Mouse (Mus musculus) lung, embryonic 16.5 days (tissue): ENCODE results near the gene Fam198a. TPM values are rescaled to one million over a fixed set of nuclear protein-coding genes. Genes with fewer than 3 reads are reported as not detected.
A peak's percentile ranks its signal among the peaks of the same experiment; 100 is the strongest.

Experiments used
- ATAC-seq: fragments of 200-750 bp; cut with Nextera tagmentation; 2 replicates; pipeline ENCODE4 v1.8.0; 2017; ENCODE audit warnings: low read depth, mild to moderate bottlenecking, moderate library complexity
- H3K27ac ChIP-seq: fragments of 300-500 bp; sonication (generic); 2 replicates; pipeline ENCODE4 v1.5.1; 2014; ENCODE audit warnings: mild to moderate bottlenecking, control low read depth, low read length
- H3K27me3 ChIP-seq: fragments of 300-500 bp; sonication (generic); 2 replicates; pipeline ENCODE4 v1.6.1; 2014; ENCODE audit warnings: low read depth, low read length, mixed read lengths; ENCODE audit not compliant: control insufficient read depth, insufficient read depth
- H3K36me3 ChIP-seq: fragments of 300-500 bp; sonication (generic); 2 replicates; pipeline ENCODE4 v1.6.1; 2014; ENCODE audit warnings: low read length; ENCODE audit not compliant: control insufficient read depth, insufficient read depth
- H3K4me1 ChIP-seq: fragments of 300-500 bp; sonication (generic); replicated peaks from 2 replicates; pipeline ENCODE4 v1.6.1; 2014; ENCODE audit warnings: low read length, mixed read lengths; ENCODE audit not compliant: control insufficient read depth, insufficient read depth
- H3K4me2 ChIP-seq: fragments of 300-500 bp; sonication (generic); 2 replicates; pipeline ENCODE4 v1.6.1; 2014; ENCODE audit warnings: low read depth, low read length, control low read depth
- H3K4me3 ChIP-seq: fragments of 300-500 bp; sonication (generic); 2 replicates; pipeline ENCODE4 v1.5.1; 2014; ENCODE audit warnings: mild to moderate bottlenecking, low read length, control low read depth
- H3K9ac ChIP-seq: fragments of 300-500 bp; sonication (generic); 2 replicates; pipeline ENCODE4 v1.6.1; 2014; ENCODE audit warnings: low read length, control low read depth
- H3K9me3 ChIP-seq: fragments of 300-500 bp; sonication (generic); 2 replicates; pipeline ENCODE4 v1.6.1; 2016; ENCODE audit warnings: low read length; ENCODE audit not compliant: control insufficient read depth
- WGBS: fragments of 180-500 bp; shearing (Covaris S2); extraction: QIAGEN DNeasy Blood & Tissue Kit; methylation state at CpG from one replicate; pipeline ENCODE4 v1.1.7; 2014; 5-methylcytosine and 5-hydroxymethylcytosine counted together
- polyA plus RNA-seq: library from polyadenylated mRNA; unstranded; fragments of >200 nt; fragmentation: Nextera tagmentation; extraction: Ambion mirVana; gene quantifications from 2 replicates; pipeline ENCODE4 v1.2.1, GENCODE M21; 2015

Fam198a gene
- polyA plus RNA-seq, 1 experiment from 2014 or later, result 2.4 TPM

GRCm38 (mm10) chr9:121984465-121985461, 34.0 kb downstream of the Fam198a start:
- H3K27me3 ChIP-seq, result no peaks in the 10 kb centered on the region
- H3K9ac ChIP-seq, result no peak overlapping the region
- H3K4me3 ChIP-seq, result no peak overlapping the region
- H3K36me3 ChIP-seq, result no peaks in the 10 kb centered on the region
- peak; percentile 15; the same call in 1 of the 2 replicates for ATAC-seq
- H3K27ac ChIP-seq, result no peak overlapping the region
- H3K4me1 ChIP-seq, result no peaks in the 10 kb centered on the region
- H3K4me2 ChIP-seq, result no peak overlapping the region
- 65% methylated on average over 15 of the region's 15 CpGs for WGBS
- H3K9me3 ChIP-seq, result no peaks in the 10 kb centered on the region

GRCm38 (mm10) chr9:121988910-121989309, 38.1 kb downstream of the Fam198a start:
- H3K27ac ChIP-seq, result no peak overlapping the region
- no peaks in the 10 kb centered on the region for H3K9me3 ChIP-seq
- no peak overlapping the region for H3K4me3 ChIP-seq
- H3K27me3 ChIP-seq, result no peaks in the 10 kb centered on the region
- no peaks in the 10 kb centered on the region for H3K36me3 ChIP-seq
- no peak for ATAC-seq
- 64% methylated on average over 3 of the region's 3 CpGs for WGBS
- H3K4me1 ChIP-seq, result no peaks in the 10 kb centered on the region
- H3K9ac ChIP-seq, result no peak overlapping the region
- no peak overlapping the region for H3K4me2 ChIP-seq

GRCm38 (mm10) chr9:121989536-121989935, 38.7 kb downstream of the Fam198a start:
- 62% methylated on average over 5 of the region's 5 CpGs for WGBS

GRCm38 (mm10) chr9:121991041-121991440, 40.3 kb downstream of the Fam198a start:
- Histone ChIP-seq H3K9ac (no peak overlapping the region), H3K4me2 (no peak overlapping the region), H3K4me1 (peaks cover 5% of the 10 kb centered on the region), H3K9me3 (no peaks in the 10 kb centered on the region), H3K4me3 (no peak overlapping the region), H3K36me3 (no peaks in the 10 kb centered on the region), H3K27me3 (no peaks in the 10 kb centered on the region), H3K27ac (no peak overlapping the region)
- no peak for ATAC-seq
- 55% methylated on average over 5 of the region's 5 CpGs for WGBS

More at GRCm38 (mm10) chr9:121989536-121989935, 38.7 kb downstream of the Fam198a start:
- no peaks in the 10 kb centered on the region for H3K27me3 ChIP-seq
- no peak overlapping the region for H3K4me3 ChIP-seq
- no peaks in the 10 kb centered on the region for H3K4me1 ChIP-seq
- no peak for ATAC-seq
- H3K36me3 ChIP-seq, result no peaks in the 10 kb centered on the region
- H3K27ac ChIP-seq, result no peak overlapping the region
- no peak overlapping the region for H3K9ac ChIP-seq
- H3K4me2 ChIP-seq, result no peak overlapping the region
- no peaks in the 10 kb centered on the region for H3K9me3 ChIP-seq

DNA sequence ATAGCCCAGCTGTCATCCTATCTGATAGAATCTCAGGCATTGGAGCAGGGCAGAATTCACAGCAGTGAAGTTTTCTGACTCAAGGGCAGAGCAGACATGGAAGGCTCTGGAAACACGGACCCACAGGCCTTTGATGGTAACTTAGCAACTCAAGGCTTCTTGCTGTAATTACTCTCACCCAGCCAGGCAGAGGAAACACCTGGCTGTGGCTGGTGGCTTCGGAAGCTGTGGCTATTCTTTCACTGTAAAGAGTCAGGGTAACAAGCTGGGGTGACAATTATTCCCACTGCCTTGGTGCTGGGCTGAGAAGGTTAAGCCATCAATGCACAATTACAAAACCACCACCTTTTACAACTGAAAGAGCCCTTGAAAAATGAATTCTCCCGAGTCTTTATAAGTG, 42.3 kb downstream of the Fam198a start:
- Histone ChIP-seq H3K27me3 (no peaks in the 10 kb centered on the region), H3K4me1 (peaks cover 5% of the 10 kb centered on the region), H3K27ac (no peak overlapping the region), H3K36me3 (no peaks in the 10 kb centered on the region), H3K4me3 (no peak overlapping the region), H3K9me3 (no peaks in the 10 kb centered on the region), H3K9ac (no peak overlapping the region), H3K4me2 (no peak overlapping the region)
- 63% methylated on average over 3 of the region's 3 CpGs for WGBS
- ATAC-seq, result no peak

DNA sequence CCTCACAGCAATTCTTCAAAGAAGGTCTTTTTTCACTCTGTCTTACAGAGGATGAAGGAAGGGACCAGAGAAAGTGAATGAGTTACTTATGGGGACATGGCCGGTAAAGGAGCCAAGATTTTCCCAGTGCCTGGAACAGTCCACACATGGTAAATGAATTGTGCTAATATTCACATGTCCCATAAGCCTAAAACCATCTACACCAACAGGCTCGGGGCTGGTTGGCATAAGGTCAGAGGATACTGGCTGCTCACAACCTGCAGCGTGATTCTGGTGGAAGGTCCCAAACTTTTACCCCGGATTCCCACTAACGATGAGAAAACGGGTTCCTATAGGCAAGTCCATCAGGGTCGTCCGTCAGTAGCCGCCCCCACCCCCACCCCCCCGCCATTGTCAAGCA, 44.3 kb downstream of the Fam198a start:
- no peak for ATAC-seq
- H3K9ac ChIP-seq, result peak overlapping the region; percentile 87
- H3K4me2 ChIP-seq, result peak overlapping the region; percentile 95
- no peaks in the 10 kb centered on the region for H3K27me3 ChIP-seq
- H3K4me3 ChIP-seq, result peak overlapping the region; percentile 85
- H3K9me3 ChIP-seq, result no peaks in the 10 kb centered on the region
- H3K27ac ChIP-seq, result no peak overlapping the region
- WGBS, result 9% methylated on average over 10 of the region's 10 CpGs
- no peaks in the 10 kb centered on the region for H3K36me3 ChIP-seq
- H3K4me1 ChIP-seq, result peaks cover 5% of the 10 kb centered on the region

GRCm38 (mm10) chr9:121995508-121996131, 44.8 kb downstream of the Fam198a start:
- no peaks in the 10 kb centered on the region for H3K9me3 ChIP-seq
- peaks cover 5% of the 10 kb centered on the region for H3K4me1 ChIP-seq
- no peaks in the 10 kb centered on the region for H3K36me3 ChIP-seq
- peak overlapping the region; percentile 95 for H3K4me2 ChIP-seq
- H3K9ac ChIP-seq, result peak overlapping the region; percentile 87
- no peaks in the 10 kb centered on the region for H3K27me3 ChIP-seq
- ATAC-seq, result peak; percentile 88
- H3K4me3 ChIP-seq, result peak overlapping the region; percentile 85
- 1% methylated on average over 52 of the region's 53 CpGs for WGBS
- no peak overlapping the region for H3K27ac ChIP-seq

GRCm38 (mm10) chr9:121997010-121997409, 46.2 kb downstream of the Fam198a start, which contains the start of gene Pomgnt2:
TSS of gene Pomgnt2 (minus strand) at chr9:121997110.
- Histone ChIP-seq H3K9me3 (no peaks in the 10 kb centered on the region), H3K36me3 (no peaks in the 10 kb centered on the region), H3K4me2 (peak within 1 kb of the TSS; percentile 95), H3K27ac (no peak within 1 kb of the TSS), H3K9ac (no peak within 1 kb of the TSS), H3K4me1 (peaks cover 5% of the 10 kb centered on the region), H3K27me3 (no peaks in the 10 kb centered on the region), H3K4me3 (peak within 1 kb of the TSS; percentile 85)
- ATAC-seq, result no peak

- no peak overlapping the region for H3K4me2 ChIP-seq
- no peak overlapping the region for H3K9ac ChIP-seq
- H3K4me3 ChIP-seq, result no peak overlapping the region
- no peaks in the 10 kb centered on the region for H3K36me3 ChIP-seq
- H3K9me3 ChIP-seq, result no peaks in the 10 kb centered on the region
- no peak for ATAC-seq
- peaks cover 5% of the 10 kb centered on the region for H3K4me1 ChIP-seq
- H3K27ac ChIP-seq, result no peak overlapping the region
- 71% methylated on average over 4 of the region's 4 CpGs for WGBS
- no peaks in the 10 kb centered on the region for H3K27me3 ChIP-seq
These were observed 47.2 kb downstream of the Fam198a start for GRCm38 (mm10) chr9:121997978-121998377.
